ENCODE assay signal across 31 mouse cellular contexts in the genomic region with DNA sequence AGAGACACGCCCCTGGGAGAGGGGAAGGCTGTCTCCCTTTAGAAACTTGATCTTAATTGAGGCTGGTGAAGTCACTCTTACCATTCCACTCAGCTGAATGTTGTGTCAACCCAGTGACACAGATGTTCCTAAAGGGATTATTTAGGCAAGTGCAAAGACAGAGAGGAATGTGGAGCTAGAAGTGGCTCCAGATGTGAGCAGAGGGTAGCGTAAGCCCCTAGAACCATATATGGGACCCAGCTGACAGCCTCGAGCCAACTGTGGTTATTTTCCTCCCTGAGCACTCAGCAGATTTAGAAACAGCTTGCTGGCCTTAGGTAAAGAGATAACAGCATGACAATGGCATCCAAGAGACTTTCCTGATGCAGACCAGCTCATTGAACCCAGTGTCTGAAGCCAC. TPM values are rescaled to one million over a fixed set of nuclear protein-coding genes. Genes with fewer than 3 reads are reported as not detected.
DNase-seq lines count a peak whose midpoint lies in the region; ATAC-seq lines count a peak whose summit lies in the region.
"Had no signal": no experiment of that assay in that cellular context is flagged by ENCODE, and none has a peak within 500 bp of the region (broad histone marks: within the 10 kb centered on the region; RNA-seq: fewer than 3 reads in every experiment).

No protein-coding gene starts in this region.

- peak; percentile 90 for DNase-seq in heart, embryonic 10.5 days (ENCODE audit: low spot score)
- DNase-seq in heart, adult 8-10 months (ENCODE audit: low spot score): no peak
- no peak for DNase-seq in heart, adult 9 months (ENCODE audit: low spot score in 2 of 2)
- peak; percentile 31 for DNase-seq in midbrain, embryonic 11.5 days (ENCODE audit: low spot score, missing footprints)
- no peak for DNase-seq in midbrain, embryonic 14.5 days
- DNase-seq: adrenal gland, postnatal 14 days; cerebellum, adult 11 months; cerebellum, adult 9-10 months; embryo, embryonic 11 days; forebrain, postnatal 0 days; gastrocnemius, postnatal 10 days; kidney, adult 9 months; kidney, postnatal 10 days; layer of hippocampus, postnatal 36 days; left cerebral cortex, postnatal 4 days; right cerebral cortex, adult 18-20 months; spleen, adult 18-20 months; thymus, adult 18-20 months; thymus, postnatal 25 days had no signal

- H3K27me3 ChIP-seq in heart, embryonic 10.5 days (ENCODE audit: insufficient read depth, poor library complexity, severe bottlenecking): no peaks in the 10 kb centered on the region
- H3K27me3 ChIP-seq in heart, embryonic 15.5 days: no peaks in the 10 kb centered on the region
- H3K27me3 ChIP-seq in midbrain, embryonic 11.5 days (ENCODE audit: control insufficient read depth, insufficient read depth, low read length): no peaks in the 10 kb centered on the region
- no peaks in the 10 kb centered on the region for H3K27me3 ChIP-seq in midbrain, embryonic 14.5 days (ENCODE audit: control insufficient read depth, insufficient read depth, low read length)
- no peaks in the 10 kb centered on the region for H3K27me3 ChIP-seq in limb, embryonic 15.5 days
- H3K27me3 ChIP-seq in hindbrain, embryonic 16.5 days (replicated peaks; ENCODE audit: control insufficient read depth, insufficient read depth, low read length): no peaks in the 10 kb centered on the region
- H3K27me3 ChIP-seq: forebrain, embryonic 12.5 days; lung, embryonic 15.5 days; neural tube, embryonic 12.5 days had no signal

- H3K9ac ChIP-seq in heart, embryonic 15.5 days: no peak overlapping the region
- H3K9ac ChIP-seq in midbrain, embryonic 11.5 days (ENCODE audit: low read length): no peak overlapping the region
- no peak overlapping the region for H3K9ac ChIP-seq in midbrain, embryonic 14.5 days (replicated peaks; ENCODE audit: low read length)
- H3K9ac ChIP-seq in limb, embryonic 15.5 days: no peak overlapping the region
- H3K9ac ChIP-seq in hindbrain, embryonic 16.5 days (ENCODE audit: low read depth, low read length): no peak overlapping the region
- H3K9ac ChIP-seq: forebrain, embryonic 12.5 days; forebrain, postnatal 0 days; lung, embryonic 15.5 days; neural tube, embryonic 12.5 days had no signal

- peak overlapping the region; percentile 88 for H3K27ac ChIP-seq in heart, embryonic 10.5 days
- H3K27ac ChIP-seq in heart, embryonic 15.5 days: peak overlapping the region; percentile 91
- no peak overlapping the region for H3K27ac ChIP-seq in midbrain, embryonic 11.5 days (ENCODE audit: low read depth, low read length)
- H3K27ac ChIP-seq in midbrain, embryonic 14.5 days (replicated peaks; ENCODE audit: low read depth, low read length): no peak overlapping the region
- H3K27ac ChIP-seq in limb, embryonic 15.5 days: peak overlapping the region; percentile 24; the same call in 1 of the 2 replicates
- H3K27ac ChIP-seq in hindbrain, embryonic 16.5 days (ENCODE audit: low read depth, low read length): no peak overlapping the region
- H3K27ac ChIP-seq: forebrain, embryonic 12.5 days; hindbrain, postnatal 0 days; lung, embryonic 15.5 days; midbrain, embryonic 10.5 days; neural tube, embryonic 12.5 days had no signal

- peak; percentile 84 for ATAC-seq in heart, embryonic 15.5 days (replicated peaks; ENCODE audit: insufficient number of reproducible peaks, insufficient read depth, low FRiP score, low read depth)
- ATAC-seq in midbrain, embryonic 11.5 days (ENCODE audit: low FRiP score): no peak
- no peak for ATAC-seq in midbrain, embryonic 14.5 days (ENCODE audit: low FRiP score, low TSS enrichment)
- peak; percentile 54; the same call in 1 of the 2 replicates for ATAC-seq in limb, embryonic 15.5 days (ENCODE audit: insufficient number of reproducible peaks, low FRiP score, low TSS enrichment, low read depth)
- no peak for ATAC-seq in hindbrain, embryonic 16.5 days
- ATAC-seq: forebrain, postnatal 0 days; hindbrain, postnatal 0 days; intestine, embryonic 16.5 days had no signal

- no peak overlapping the region for H3K4me2 ChIP-seq in heart, embryonic 15.5 days
- no peak overlapping the region for H3K4me2 ChIP-seq in midbrain, embryonic 11.5 days
- no peak overlapping the region for H3K4me2 ChIP-seq in midbrain, embryonic 14.5 days (ENCODE audit: low read length)
- H3K4me2 ChIP-seq in limb, embryonic 15.5 days: no peak overlapping the region
- H3K4me2 ChIP-seq in hindbrain, embryonic 16.5 days (ENCODE audit: low read length): no peak overlapping the region
- H3K4me2 ChIP-seq: forebrain, embryonic 12.5 days; liver, embryonic 11.5 days; lung, embryonic 15.5 days; neural tube, embryonic 12.5 days had no signal

- H3K9me3 ChIP-seq in heart, embryonic 10.5 days: no peaks in the 10 kb centered on the region
- H3K9me3 ChIP-seq in heart, embryonic 15.5 days (replicated peaks): no peaks in the 10 kb centered on the region
- H3K9me3 ChIP-seq in midbrain, embryonic 11.5 days (ENCODE audit: control insufficient read depth, low read length): no peaks in the 10 kb centered on the region
- H3K9me3 ChIP-seq in midbrain, embryonic 14.5 days (ENCODE audit: control insufficient read depth, low read length): no peaks in the 10 kb centered on the region
- H3K9me3 ChIP-seq in limb, embryonic 15.5 days: no peaks in the 10 kb centered on the region
- no peaks in the 10 kb centered on the region for H3K9me3 ChIP-seq in hindbrain, embryonic 16.5 days (ENCODE audit: control insufficient read depth, low read length)
- H3K9me3 ChIP-seq: forebrain, embryonic 12.5 days; G1E; lung, embryonic 15.5 days; midbrain, embryonic 10.5 days; neural tube, embryonic 12.5 days had no signal

- WGBS in heart, embryonic 10.5 days: 43% methylated on average over 3 of the region's 3 CpGs
- WGBS in heart, embryonic 15.5 days: 40% methylated on average over 3 of the region's 3 CpGs
- WGBS in midbrain, embryonic 11.5 days: 81% methylated on average over 3 of the region's 3 CpGs
- WGBS in midbrain, embryonic 14.5 days: 83% methylated on average over 3 of the region's 3 CpGs
- 48% methylated on average over 3 of the region's 3 CpGs for WGBS in limb, embryonic 15.5 days
- WGBS in hindbrain, embryonic 16.5 days: 72% methylated on average over 3 of the region's 3 CpGs

- peaks cover 97% of the 10 kb centered on the region for H3K36me3 ChIP-seq in heart, embryonic 10.5 days
- peaks cover 47% of the 10 kb centered on the region for H3K36me3 ChIP-seq in heart, embryonic 15.5 days
- H3K36me3 ChIP-seq in midbrain, embryonic 11.5 days (ENCODE audit: control insufficient read depth, insufficient read depth, low read length): peaks cover 14% of the 10 kb centered on the region; the same call in 1 of the 2 replicates
- H3K36me3 ChIP-seq in midbrain, embryonic 14.5 days (ENCODE audit: control insufficient read depth, insufficient read depth, low read length): peaks cover 98% of the 10 kb centered on the region
- H3K36me3 ChIP-seq in limb, embryonic 15.5 days: peaks cover 94% of the 10 kb centered on the region
- H3K36me3 ChIP-seq in hindbrain, embryonic 16.5 days (ENCODE audit: control insufficient read depth, insufficient read depth, low read length): peaks cover 37% of the 10 kb centered on the region

- H3K4me3 ChIP-seq in heart, embryonic 10.5 days: peak overlapping the region; percentile 27; the same call in 1 of the 2 replicates
- H3K4me3 ChIP-seq in heart, embryonic 15.5 days: no peak overlapping the region
- no peak overlapping the region for H3K4me3 ChIP-seq in midbrain, embryonic 11.5 days (ENCODE audit: low read depth, low read length)
- no peak overlapping the region for H3K4me3 ChIP-seq in midbrain, embryonic 14.5 days (replicated peaks; ENCODE audit: low read depth, low read length)
- H3K4me3 ChIP-seq in limb, embryonic 15.5 days: no peak overlapping the region
- H3K4me3 ChIP-seq in hindbrain, embryonic 16.5 days (ENCODE audit: low read length): no peak overlapping the region
- H3K4me3 ChIP-seq: forebrain, embryonic 12.5 days; lung, embryonic 15.5 days; midbrain, embryonic 10.5 days; myocyte; neural tube, embryonic 12.5 days had no signal

- H3K4me1 ChIP-seq in heart, embryonic 10.5 days: peaks cover 56% of the 10 kb centered on the region
- peaks cover 28% of the 10 kb centered on the region for H3K4me1 ChIP-seq in heart, embryonic 15.5 days (replicated peaks)
- no peaks in the 10 kb centered on the region for H3K4me1 ChIP-seq in midbrain, embryonic 11.5 days (ENCODE audit: control insufficient read depth, insufficient read depth, low read length)
- H3K4me1 ChIP-seq in midbrain, embryonic 14.5 days (ENCODE audit: control insufficient read depth, insufficient read depth, low read length): no peaks in the 10 kb centered on the region
- no peaks in the 10 kb centered on the region for H3K4me1 ChIP-seq in limb, embryonic 15.5 days
- no peaks in the 10 kb centered on the region for H3K4me1 ChIP-seq in hindbrain, embryonic 16.5 days (ENCODE audit: control insufficient read depth, insufficient read depth, low read depth, low read length)
- H3K4me1 ChIP-seq: forebrain, embryonic 12.5 days; lung, embryonic 15.5 days; midbrain, embryonic 10.5 days; neural tube, embryonic 12.5 days had no signal

RNA-seq across cellular contexts. Expression of a gene that starts 26.1 kb away (rescaled TPM):
- 56.7 and 78.7 TPM in 2 replicates for polyA plus RNA-seq in heart, embryonic 10.5 days (2016; fragmentation: Nextera tagmentation; extraction: Ambion mirVana)
- 1 to 10 TPM in 1 of 4 experiments, under 1 TPM in 3; 0.08 to 1.0 (median 0.27) TPM for total RNA-seq in heart, adult 8-10 months (2022)
- polyA plus RNA-seq in heart, embryonic 15.5 days (2015; fragmentation: Nextera tagmentation; extraction: Ambion mirVana): 44.5 and 45.9 TPM in 2 replicates
- 52.8 and 58.9 TPM in 2 replicates for polyA plus RNA-seq in midbrain, embryonic 11.5 days (2014; fragmentation: Nextera tagmentation; extraction: Ambion mirVana)
- 82.8 and 102 TPM in 2 replicates for polyA plus RNA-seq in midbrain, embryonic 14.5 days (2014; fragmentation: Nextera tagmentation; extraction: Ambion mirVana)
- 45.1 and 51.9 TPM in 2 replicates for polyA plus RNA-seq in limb, embryonic 15.5 days (2015; fragmentation: Nextera tagmentation; extraction: Ambion mirVana)
- polyA plus RNA-seq in hindbrain, embryonic 16.5 days (2015; fragmentation: Nextera tagmentation; extraction: Ambion mirVana): 76.5 and 84.2 TPM in 2 replicates
- polyA plus RNA-seq: G1E had no signal

RNA-seq across cellular contexts. Expression of a gene that starts 28.1 kb away (rescaled TPM):
- 33.4 and 38.8 TPM in 2 replicates for polyA plus RNA-seq in heart, embryonic 10.5 days (2016; fragmentation: Nextera tagmentation; extraction: Ambion mirVana)
- 10 to 100 TPM; 24.0 to 30.2 (median 26.4) TPM for total RNA-seq in heart, adult 8-10 months (2022)
- 29.3 and 30.1 TPM in 2 replicates for polyA plus RNA-seq in heart, embryonic 15.5 days (2015; fragmentation: Nextera tagmentation; extraction: Ambion mirVana)
- polyA plus RNA-seq in midbrain, embryonic 11.5 days (2014; fragmentation: Nextera tagmentation; extraction: Ambion mirVana): 65.5 and 65.7 TPM in 2 replicates
- polyA plus RNA-seq in midbrain, embryonic 14.5 days (2014; fragmentation: Nextera tagmentation; extraction: Ambion mirVana): 49.3 and 60.1 TPM in 2 replicates
- 40.3 and 42.5 TPM in 2 replicates for polyA plus RNA-seq in limb, embryonic 15.5 days (2015; fragmentation: Nextera tagmentation; extraction: Ambion mirVana)
- polyA plus RNA-seq in hindbrain, embryonic 16.5 days (2015; fragmentation: Nextera tagmentation; extraction: Ambion mirVana): 41.4 and 41.8 TPM in 2 replicates

RNA-seq across cellular contexts. Expression of a gene that starts 41.4 kb away (rescaled TPM):
- 13.2 and 15.3 TPM in 2 replicates for polyA plus RNA-seq in heart, embryonic 10.5 days (2016; fragmentation: Nextera tagmentation; extraction: Ambion mirVana)
- total RNA-seq in heart, adult 8-10 months (2022): 10 to 100 TPM; 14.2 to 18.5 (median 17.0) TPM
- polyA plus RNA-seq in heart, embryonic 15.5 days (2015; fragmentation: Nextera tagmentation; extraction: Ambion mirVana): 8.8 and 11.9 TPM in 2 replicates
- polyA plus RNA-seq in midbrain, embryonic 11.5 days (2014; fragmentation: Nextera tagmentation; extraction: Ambion mirVana): 19.5 and 20.1 TPM in 2 replicates
- polyA plus RNA-seq in midbrain, embryonic 14.5 days (2014; fragmentation: Nextera tagmentation; extraction: Ambion mirVana): 29.8 and 31.0 TPM in 2 replicates
- polyA plus RNA-seq in limb, embryonic 15.5 days (2015; fragmentation: Nextera tagmentation; extraction: Ambion mirVana): 14.8 and 16.1 TPM in 2 replicates
- 28.4 and 33.9 TPM in 2 replicates for polyA plus RNA-seq in hindbrain, embryonic 16.5 days (2015; fragmentation: Nextera tagmentation; extraction: Ambion mirVana)

Comparison
In these comparisons a context has a peak if more than half of its experiments do, and no peak if none do; other contexts are left out.
1. DNase-seq: peak in heart, embryonic 10.5 days (single experiment) and midbrain, embryonic 11.5 days (single experiment); none in heart, adult 8-10 months (single experiment), heart, adult 9 months (0 of 2) and midbrain, embryonic 14.5 days (single experiment).
2. H3K27ac ChIP-seq: peak in heart, embryonic 10.5 days (single experiment), heart, embryonic 15.5 days (single experiment) and limb, embryonic 15.5 days (single experiment); none in midbrain, embryonic 11.5 days (single experiment), midbrain, embryonic 14.5 days (single experiment) and hindbrain, embryonic 16.5 days (single experiment).
3. ATAC-seq: peak in heart, embryonic 15.5 days (single experiment) and limb, embryonic 15.5 days (single experiment); none in midbrain, embryonic 11.5 days (single experiment), midbrain, embryonic 14.5 days (single experiment) and hindbrain, embryonic 16.5 days (single experiment).